Mouse (Mus musculus) frontal cortex, postnatal 25 days (tissue): ENCODE measurements around the gene Tmprss2.

Experiments
- DNase-seq, 2 experiments: peaks; one replicate each; pipeline ENCODE4 v3.0.0; 2022; ENCODE audit warnings: low spot score in 2 of 2

The Tmprss2 gene

DNA sequence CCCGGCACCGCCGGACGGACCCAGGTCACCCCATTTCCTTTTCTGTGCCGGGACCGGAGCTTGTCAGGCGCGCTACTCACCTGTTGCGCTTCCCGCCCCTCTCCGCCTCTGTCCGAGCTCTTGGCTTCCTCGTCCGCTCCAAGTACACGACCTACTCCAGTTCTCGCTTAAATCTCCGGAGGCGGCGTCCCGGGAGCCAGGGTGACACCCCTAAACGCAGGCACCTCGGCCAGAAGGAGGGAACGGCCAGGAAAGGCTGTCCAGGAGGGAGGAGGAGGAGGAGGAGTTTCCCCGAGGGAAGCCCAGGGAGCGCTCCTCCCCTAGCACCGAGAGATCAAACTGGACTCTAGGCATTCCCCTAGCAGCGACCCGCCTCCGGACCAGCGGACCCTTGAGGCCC, at the start of gene Tmprss2:
Tmprss2 (minus strand) TSS at position 257 of the 400 bp plus-strand sequence.
- DNase-seq = no peak

- no peak for DNase-seq
Observed at GRCm38 (mm10) chr16:97659225-97659658, 48.2 kb upstream of the Tmprss2 start.

DNA sequence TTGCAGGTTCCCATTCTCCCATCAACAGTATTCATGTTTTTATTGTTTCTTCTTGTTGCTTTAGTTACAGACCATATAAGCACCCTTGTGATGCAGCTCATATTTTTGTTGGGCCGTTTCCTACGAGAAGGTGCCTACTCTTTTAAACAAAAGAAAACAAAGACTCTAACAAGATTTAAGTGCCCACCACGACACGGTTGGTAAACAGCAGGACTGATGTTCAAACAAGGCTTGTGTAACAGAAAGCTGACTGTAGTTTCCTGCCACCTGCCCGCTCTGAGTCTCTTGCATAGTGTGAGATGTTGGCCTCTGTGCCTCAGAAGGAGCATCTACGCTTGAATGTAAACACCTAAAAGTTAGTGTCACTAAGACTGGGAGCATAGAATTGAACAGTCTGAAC, 47.5 kb upstream of the Tmprss2 start:
- DNase-seq = no peak

GRCm38 (mm10) chr16:97655800-97656199, 44.8 kb upstream of the Tmprss2 start:
- no peak for DNase-seq

DNA sequence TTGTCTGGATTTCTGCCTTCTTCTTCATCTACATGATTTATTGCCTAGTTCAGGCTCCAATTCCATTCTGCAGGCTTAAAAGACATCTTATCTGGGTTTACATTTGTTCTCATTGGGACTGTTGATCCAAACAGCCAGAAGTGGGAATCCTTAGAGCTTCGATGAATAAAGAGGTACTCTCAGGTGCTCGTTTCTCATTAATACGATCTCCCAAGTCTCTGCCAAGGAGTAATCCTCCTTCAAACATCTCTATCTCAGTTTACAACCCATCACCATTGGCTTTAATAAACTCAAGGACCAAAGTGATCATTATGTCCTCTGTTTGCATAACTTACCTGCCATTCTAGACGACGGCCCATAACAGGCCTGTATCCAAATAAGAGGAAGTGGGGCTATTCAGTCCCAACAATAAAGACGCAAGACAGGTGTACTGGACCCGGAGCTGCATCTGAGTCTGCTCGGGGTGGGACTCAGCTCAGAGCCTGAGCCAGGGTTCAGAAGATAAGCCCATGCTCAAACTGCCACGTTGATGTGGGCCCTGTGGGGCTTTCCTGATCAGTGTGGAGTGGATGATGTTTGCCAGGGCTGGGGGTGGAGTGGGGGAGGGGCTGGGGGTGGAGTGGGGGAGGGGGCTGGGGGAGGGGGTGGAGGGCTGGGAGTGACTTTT, 38.7 kb upstream of the Tmprss2 start:
- DNase-seq = no peak

DNA sequence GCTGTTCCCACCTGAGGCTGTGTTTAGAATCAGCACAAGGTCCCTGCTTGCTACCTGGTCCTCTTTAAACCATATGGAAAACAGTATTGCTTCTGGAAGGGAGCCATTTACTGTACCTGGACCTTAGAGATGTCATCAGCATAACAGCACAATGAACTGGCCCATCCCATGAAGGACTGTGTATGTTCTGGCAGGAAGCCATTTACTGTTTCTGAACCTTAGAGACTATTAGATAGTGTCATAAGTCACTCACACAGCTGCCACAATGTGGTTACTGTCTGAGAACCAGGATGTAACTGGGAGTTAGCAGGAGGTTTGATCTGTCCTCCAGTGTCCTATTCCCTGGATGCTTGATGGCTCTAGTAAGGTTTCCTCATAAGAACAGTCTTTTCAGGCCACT, 33.7 kb upstream of the Tmprss2 start:
- DNase-seq = no peak

- no peak for DNase-seq
Observed at GRCm38 (mm10) chr16:97639630-97640029, 28.6 kb upstream of the Tmprss2 start.

DNA sequence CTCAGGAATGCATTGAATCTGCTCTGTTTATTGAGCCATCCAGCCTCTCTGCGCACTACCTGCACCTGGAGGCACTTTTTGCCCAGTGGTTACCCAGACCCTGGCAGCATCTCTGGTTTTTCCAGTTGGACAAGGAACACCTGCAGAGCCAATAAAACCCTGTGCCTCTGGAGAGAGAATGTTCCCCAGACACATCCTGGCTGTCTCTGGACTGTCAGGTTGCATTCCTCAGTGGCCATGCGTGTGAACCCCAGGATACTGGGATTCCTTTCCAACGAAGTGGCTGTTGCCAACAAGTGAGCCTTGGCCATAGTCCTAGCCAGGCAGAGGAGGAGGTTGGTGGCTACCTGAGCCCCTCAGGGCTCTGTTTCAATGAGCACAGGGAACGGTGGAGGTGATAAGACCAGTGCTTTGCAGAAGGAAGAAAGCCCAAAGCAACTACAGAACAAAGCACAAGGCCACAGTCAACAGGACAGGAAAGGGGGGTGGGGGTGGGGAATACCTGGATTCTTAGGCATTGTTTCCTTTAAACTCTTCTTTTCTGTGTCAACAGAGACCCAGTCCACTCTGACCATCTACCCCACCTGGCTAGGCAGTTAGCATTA, 22.0 kb upstream of the Tmprss2 start:
- no peak for DNase-seq

GRCm38 (mm10) chr16:97623166-97623565, 12.2 kb upstream of the Tmprss2 start:
- no peak for DNase-seq

DNA sequence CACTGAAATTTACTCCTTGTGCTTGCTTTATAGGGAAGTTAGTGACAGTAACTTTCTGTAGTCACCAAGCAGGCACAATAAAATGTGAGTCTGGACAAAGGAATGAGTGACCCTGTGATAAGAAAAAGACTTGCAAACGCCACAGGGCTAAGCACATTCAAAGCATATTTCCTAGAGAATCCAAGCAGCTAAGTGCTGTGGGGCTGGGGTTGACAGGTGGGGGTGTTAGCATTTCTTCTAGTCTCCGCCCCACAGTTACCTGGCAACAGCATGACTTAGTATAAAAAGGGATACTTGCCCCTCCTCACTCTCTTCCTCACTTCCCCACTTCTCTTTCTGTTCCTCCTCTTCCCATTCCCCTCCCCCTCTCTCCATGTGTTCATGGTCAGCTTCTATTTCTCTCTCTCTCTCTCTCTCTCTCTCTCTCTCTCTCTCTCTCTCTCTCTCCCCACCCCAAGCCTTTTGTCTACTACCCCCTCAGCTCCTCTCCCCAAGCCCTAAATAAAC, 11.4 kb upstream of the Tmprss2 start:
- DNase-seq = no peak

DNA sequence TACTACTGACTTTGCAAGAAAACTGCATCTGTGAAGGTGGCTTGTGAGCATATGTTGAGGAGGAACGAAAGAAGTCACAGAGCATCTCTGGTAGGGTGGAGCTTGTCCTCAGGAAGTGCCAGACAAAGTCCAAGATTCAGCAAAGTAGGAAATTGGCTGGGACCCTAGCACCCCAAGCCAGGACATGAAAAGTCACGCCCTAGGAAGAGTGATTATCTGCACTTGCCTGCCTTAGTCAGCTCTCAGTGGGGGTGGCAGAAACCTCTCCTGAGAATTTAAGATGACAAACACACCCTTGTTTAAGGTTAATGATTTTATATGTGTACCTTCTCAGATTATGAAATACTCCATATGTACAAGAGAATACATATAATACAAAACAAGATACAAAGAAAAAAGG, 7.3 kb upstream of the Tmprss2 start:
- no peak for DNase-seq

- no peak for DNase-seq
Observed at GRCm38 (mm10) chr16:97612009-97612408, 1.0 kb upstream of the Tmprss2 start.

DNA sequence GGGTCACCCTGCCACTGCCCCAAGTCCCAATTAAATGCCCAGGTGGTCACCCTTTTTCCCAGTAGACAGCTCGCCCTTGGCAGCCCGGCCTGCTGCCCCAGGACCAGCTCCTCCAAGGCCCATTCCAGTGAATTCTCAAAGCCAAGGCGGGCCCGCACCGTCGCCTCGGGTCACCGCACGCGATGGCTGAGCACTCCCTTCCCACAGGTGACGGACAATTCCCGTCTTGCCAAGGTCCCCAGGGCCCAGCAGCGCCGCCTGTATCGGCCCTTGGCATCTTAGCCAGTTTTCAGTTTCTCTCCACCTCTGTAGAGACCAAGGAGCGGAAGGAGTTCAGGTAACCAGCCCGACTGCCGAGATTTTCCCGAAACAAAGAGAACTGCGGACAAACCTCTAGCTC, 749 bp downstream of the Tmprss2 start:
- no peak for DNase-seq

DNA sequence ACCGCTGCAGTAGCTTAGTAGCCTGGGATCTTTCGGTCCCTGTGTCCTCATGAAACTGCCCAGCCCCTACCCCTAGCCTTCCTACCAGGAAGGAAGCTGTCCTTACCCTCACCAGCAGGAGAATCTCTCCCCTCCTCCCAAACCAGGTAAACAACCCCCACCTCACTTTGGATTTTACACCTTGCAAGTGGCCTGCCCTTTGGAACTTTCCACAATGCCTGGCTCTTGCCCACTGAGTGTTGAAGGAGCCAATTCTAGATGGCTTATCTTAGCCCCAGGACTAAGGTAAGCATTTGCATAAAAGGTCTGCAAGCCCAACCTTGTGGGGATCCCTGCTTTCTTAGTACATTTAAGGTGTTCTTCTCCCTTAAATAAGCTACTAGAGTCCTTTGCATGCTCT, 1.3 kb downstream of the Tmprss2 start:
- DNase-seq = no peak

GRCm38 (mm10) chr16:97607956-97608355, 3.0 kb downstream of the Tmprss2 start:
- DNase-seq = no peak

DNA sequence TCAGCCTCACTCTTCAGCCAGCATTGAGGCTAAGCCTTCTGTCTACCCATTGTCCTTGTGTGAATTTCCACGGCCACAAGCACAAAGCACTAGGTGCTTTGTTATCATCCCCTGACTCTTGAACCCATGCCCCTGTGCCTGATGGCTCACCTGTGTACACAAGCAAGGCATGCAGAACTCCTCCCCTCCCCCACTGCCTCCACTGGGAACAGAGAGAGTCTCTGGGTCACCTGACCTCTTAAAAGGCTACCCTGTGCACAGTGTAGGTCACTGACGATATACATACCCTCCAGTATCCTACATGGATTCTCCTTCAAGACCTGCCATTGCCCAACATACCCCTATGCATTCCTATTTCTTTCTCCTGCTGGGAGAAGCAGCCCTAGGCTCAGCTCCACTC, 4.2 kb downstream of the Tmprss2 start:
- DNase-seq = no peak

DNA sequence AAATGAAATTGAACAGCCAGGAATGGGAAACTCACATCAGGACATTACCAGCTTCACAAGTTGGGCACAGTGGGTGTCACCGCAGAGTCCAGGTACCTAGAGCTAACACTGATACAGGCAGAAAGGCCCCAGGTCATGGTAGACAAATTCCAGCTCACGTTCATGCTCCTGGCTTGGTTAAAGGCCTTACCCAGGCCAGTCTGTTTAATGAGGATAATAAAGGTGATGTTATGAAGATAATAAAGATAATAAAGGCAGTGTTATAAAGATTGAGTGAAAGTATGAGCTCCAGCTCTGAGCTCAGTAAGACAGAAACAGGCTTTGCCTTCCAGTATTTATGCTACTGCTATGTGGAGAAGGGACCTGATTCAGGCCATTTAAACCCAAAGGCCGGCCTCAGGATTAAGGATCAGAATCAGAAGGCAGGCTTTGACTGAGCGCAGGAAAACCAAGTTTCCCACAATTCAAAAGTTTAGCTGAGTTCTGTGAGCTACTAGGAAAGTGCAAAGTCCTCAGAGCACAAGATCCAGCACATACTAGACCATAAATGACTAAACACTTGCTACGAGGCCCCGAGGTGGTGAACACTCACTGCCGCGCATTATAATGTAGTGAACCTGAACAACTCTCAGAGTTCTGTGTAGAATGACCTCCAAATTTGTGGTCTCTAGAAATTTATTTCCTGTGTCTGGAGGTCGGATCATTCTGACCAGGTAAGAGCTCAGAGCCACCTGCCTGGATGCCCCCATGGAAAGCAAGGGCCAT, 4.9 kb downstream of the Tmprss2 start:
- no peak for DNase-seq

- DNase-seq = no peak
Observed at GRCm38 (mm10) chr16:97602256-97602655, 8.7 kb downstream of the Tmprss2 start.

GRCm38 (mm10) chr16:97600591-97600990, 10.4 kb downstream of the Tmprss2 start:
- no peak for DNase-seq

DNA sequence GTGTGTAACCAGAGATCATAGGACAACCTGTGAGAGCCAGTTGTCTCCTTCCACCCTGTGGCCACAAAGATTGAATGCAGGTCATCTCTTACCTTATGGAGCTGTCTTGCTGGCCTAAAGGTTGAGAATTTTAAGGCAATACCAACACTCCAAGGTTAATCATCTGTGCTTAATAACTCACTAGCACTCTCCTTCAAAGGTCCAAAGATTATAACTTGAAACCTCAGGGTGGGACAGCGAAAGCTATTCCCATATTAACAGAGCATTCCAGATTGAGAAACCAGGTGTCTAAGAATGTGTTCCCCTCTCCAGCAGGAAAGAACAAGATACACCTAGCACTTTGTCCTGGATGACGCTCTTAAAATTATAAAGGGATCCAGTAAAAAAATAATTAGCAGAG, 12.9 kb downstream of the Tmprss2 start:
- DNase-seq = no peak

- no peak for DNase-seq
Observed at GRCm38 (mm10) chr16:97593816-97594509, 17.0 kb downstream of the Tmprss2 start.

GRCm38 (mm10) chr16:97593057-97593456, 17.9 kb downstream of the Tmprss2 start:
- peak; percentile 58 to 64 for DNase-seq
